Mouse (Mus musculus): Measurements from ENCODE around the gene 4930412O13Rik. TPM values are rescaled to one million over a fixed set of nuclear protein-coding genes. Genes with fewer than 3 reads are reported as not detected.

The 4930412O13Rik gene
- polyA plus RNA-seq, 1 experiment from 2014 or later = not detected

- Histone ChIP-seq H3K9ac (no peak overlapping the region), H3K4me1 (peaks cover 24% of the 10 kb centered on the region), H3K27me3 (replicated peaks) (peaks cover 71% of the 10 kb centered on the region), H3K4me2 (peak overlapping the region; percentile 47), H3K9me3 (no peaks in the 10 kb centered on the region), H3K4me3 (replicated peaks) (peak overlapping the region; percentile 20), H3K27ac (no peak overlapping the region), H3K36me3 (no peaks in the 10 kb centered on the region)
- under 1% methylated on average over 39 of the region's 39 CpGs for WGBS
- ATAC-seq (ENCODE audit: insufficient read depth, low FRiP score, low read depth) = no peak
Measured at GRCm38 (mm10) chr2:9882371-9882925, 1.4 kb downstream of the 4930412O13Rik start.

- no peaks in the 10 kb centered on the region for H3K36me3 ChIP-seq
- H3K4me2 ChIP-seq = peak overlapping the region; percentile 47
- H3K27ac ChIP-seq = no peak overlapping the region
- no peaks in the 10 kb centered on the region for H3K9me3 ChIP-seq
- H3K4me1 ChIP-seq = peaks cover 20% of the 10 kb centered on the region
- peaks cover 78% of the 10 kb centered on the region for H3K27me3 ChIP-seq (replicated peaks)
- no peak for ATAC-seq (ENCODE audit: insufficient read depth, low FRiP score, low read depth)
- H3K4me3 ChIP-seq (replicated peaks) = peak overlapping the region; percentile 20
- no peak overlapping the region for H3K9ac ChIP-seq
- 1% methylated on average over 43 of the region's 43 CpGs for WGBS
Measured at GRCm38 (mm10) chr2:9882926-9883802, 2.1 kb downstream of the 4930412O13Rik start.

- H3K9ac ChIP-seq = no peak overlapping the region
- ATAC-seq (ENCODE audit: insufficient read depth, low FRiP score, low read depth) = no peak
- H3K36me3 ChIP-seq = no peaks in the 10 kb centered on the region
- H3K27ac ChIP-seq = no peak overlapping the region
- 1% methylated on average over 27 of the region's 27 CpGs for WGBS
- peak overlapping the region; percentile 47; the same call in 1 of the 2 replicates for H3K4me2 ChIP-seq
- H3K9me3 ChIP-seq = no peaks in the 10 kb centered on the region
- 0 out of 2 replicates have a peak overlapping the region, but pooled peaks have one; percentile 11 for H3K4me3 ChIP-seq (replicated peaks)
- peaks cover 84% of the 10 kb centered on the region for H3K27me3 ChIP-seq (replicated peaks)
- H3K4me1 ChIP-seq = peaks cover 19% of the 10 kb centered on the region; the same call in 1 of the 2 replicates
Measured at GRCm38 (mm10) chr2:9883803-9884532, 2.9 kb downstream of the 4930412O13Rik start.

GRCm38 (mm10) chr2:9884533-9885216 lies 3.6 kb downstream of the 4930412O13Rik start:
- Histone ChIP-seq H3K4me3 (replicated peaks) (0 out of 2 replicates have a peak overlapping the region, but pooled peaks have one; percentile 11), H3K9me3 (no peaks in the 10 kb centered on the region), H3K4me2 (0 out of 2 replicates have a peak overlapping the region, but pooled peaks have one; percentile 47), H3K4me1 (peaks cover 19% of the 10 kb centered on the region; the same call in 1 of the 2 replicates), H3K27me3 (replicated peaks) (peaks cover 90% of the 10 kb centered on the region), H3K9ac (no peak overlapping the region), H3K27ac (no peak overlapping the region), H3K36me3 (no peaks in the 10 kb centered on the region)
- WGBS = 7% methylated on average over 15 of the region's 15 CpGs
- ATAC-seq (ENCODE audit: insufficient read depth, low FRiP score, low read depth) = no peak

GRCm38 (mm10) chr2:9885217-9885770 lies 4.2 kb downstream of the 4930412O13Rik start:
- H3K27ac ChIP-seq = no peak overlapping the region
- no peak for ATAC-seq (ENCODE audit: insufficient read depth, low FRiP score, low read depth)
- no peak overlapping the region for H3K4me3 ChIP-seq (replicated peaks)
- H3K27me3 ChIP-seq (replicated peaks) = peaks cover 94% of the 10 kb centered on the region
- H3K9me3 ChIP-seq = no peaks in the 10 kb centered on the region
- no peak overlapping the region for H3K9ac ChIP-seq
- H3K36me3 ChIP-seq = no peaks in the 10 kb centered on the region
- peaks cover 19% of the 10 kb centered on the region; the same call in 1 of the 2 replicates for H3K4me1 ChIP-seq
- WGBS = 8% methylated on average over 14 of the region's 14 CpGs
- no peak overlapping the region for H3K4me2 ChIP-seq

- 20% methylated on average over 3 of the region's 3 CpGs for WGBS
- Histone ChIP-seq H3K4me1 (peaks cover 16% of the 10 kb centered on the region; the same call in 1 of the 2 replicates), H3K4me2 (no peak overlapping the region), H3K27ac (no peak overlapping the region), H3K27me3 (replicated peaks) (peaks cover 95% of the 10 kb centered on the region), H3K36me3 (no peaks in the 10 kb centered on the region), H3K9me3 (no peaks in the 10 kb centered on the region), H3K9ac (no peak overlapping the region), H3K4me3 (replicated peaks) (no peak overlapping the region)
- no peak for ATAC-seq (ENCODE audit: insufficient read depth, low FRiP score, low read depth)
Measured at GRCm38 (mm10) chr2:9886031-9886430, 5.0 kb downstream of the 4930412O13Rik start.

GRCm38 (mm10) chr2:9886921-9887610 lies 6.0 kb downstream of the 4930412O13Rik start:
- H3K27me3 ChIP-seq (replicated peaks) = peaks cover 90% of the 10 kb centered on the region
- no peaks in the 10 kb centered on the region for H3K9me3 ChIP-seq
- 3% methylated on average over 7 of the region's 7 CpGs for WGBS
- peaks cover 8% of the 10 kb centered on the region; the same call in 1 of the 2 replicates for H3K4me1 ChIP-seq
- H3K4me3 ChIP-seq (replicated peaks) = no peak overlapping the region
- H3K4me2 ChIP-seq = no peak overlapping the region
- H3K9ac ChIP-seq = no peak overlapping the region
- H3K36me3 ChIP-seq = no peaks in the 10 kb centered on the region
- no peak overlapping the region for H3K27ac ChIP-seq
- ATAC-seq (ENCODE audit: insufficient read depth, low FRiP score, low read depth) = no peak

GRCm38 (mm10) chr2:9887636-9888035 lies 6.6 kb downstream of the 4930412O13Rik start:
- Histone ChIP-seq H3K27me3 (replicated peaks) (peaks cover 91% of the 10 kb centered on the region), H3K9me3 (no peaks in the 10 kb centered on the region), H3K4me1 (peaks cover 2% of the 10 kb centered on the region; the same call in 1 of the 2 replicates), H3K36me3 (no peaks in the 10 kb centered on the region), H3K4me2 (no peak overlapping the region), H3K4me3 (replicated peaks) (no peak overlapping the region), H3K27ac (no peak overlapping the region), H3K9ac (no peak overlapping the region)
- WGBS = 2% methylated on average over 7 of the region's 7 CpGs
- no peak for ATAC-seq (ENCODE audit: insufficient read depth, low FRiP score, low read depth)

GRCm38 (mm10) chr2:9888913-9889650 lies 8.0 kb downstream of the 4930412O13Rik start, which contains the start of gene 9230102O04Rik:
9230102O04Rik (minus strand) TSS chr2:9889540.
- H3K4me1 ChIP-seq = no peaks in the 10 kb centered on the region
- peaks cover 91% of the 10 kb centered on the region for H3K27me3 ChIP-seq (replicated peaks)
- no peak within 1 kb of the TSS for H3K9ac ChIP-seq
- peak within 1 kb of the TSS; percentile 12; the same call in 1 of the 2 replicates for H3K4me3 ChIP-seq (replicated peaks)
- peak within 1 kb of the TSS; percentile 40 for H3K4me2 ChIP-seq
- no peaks in the 10 kb centered on the region for H3K36me3 ChIP-seq
- no peaks in the 10 kb centered on the region for H3K9me3 ChIP-seq
- no peak within 1 kb of the TSS for H3K27ac ChIP-seq
- ATAC-seq (ENCODE audit: insufficient read depth, low FRiP score, low read depth) = peak; percentile 80
- WGBS = 2% methylated on average over 30 of the region's 30 CpGs

GRCm38 (mm10) chr2:9889651-9890183 lies 8.7 kb downstream of the 4930412O13Rik start, which contains the start of gene Gata3:
Gata3 (minus strand) TSS chr2:9890034.
- H3K27me3 ChIP-seq (replicated peaks) = peaks cover 91% of the 10 kb centered on the region
- H3K36me3 ChIP-seq = no peaks in the 10 kb centered on the region
- H3K9ac ChIP-seq = no peak within 1 kb of the TSS
- 1% methylated on average over 23 of the region's 23 CpGs for WGBS
- H3K4me1 ChIP-seq = no peaks in the 10 kb centered on the region
- ATAC-seq (ENCODE audit: insufficient read depth, low FRiP score, low read depth) = no peak
- no peaks in the 10 kb centered on the region for H3K9me3 ChIP-seq
- no peak within 1 kb of the TSS for H3K27ac ChIP-seq
- H3K4me3 ChIP-seq (replicated peaks) = peak within 1 kb of the TSS; percentile 12; the same call in 1 of the 2 replicates
- H3K4me2 ChIP-seq = peak within 1 kb of the TSS; percentile 40
